Mouse (Mus musculus) lung, embryonic 16.5 days (tissue): ENCODE measurements at regions not wholly inside any gene's neighbourhood (a gene's known extent, or its start where the extent isn't known, plus 50 kb on each side); places are given as distances from the start of the nearest gene placed in this dataset.

Source experiments
- ATAC-seq: fragments of 200-750 bp; cut with Nextera tagmentation; 2 replicates; pipeline ENCODE4 v1.8.0; 2017; ENCODE audit warnings: low read depth, mild to moderate bottlenecking, moderate library complexity
- H3K27ac ChIP-seq: fragments of 300-500 bp; sonication (generic); 2 replicates; pipeline ENCODE4 v1.5.1; 2014; ENCODE audit warnings: mild to moderate bottlenecking, control low read depth, low read length
- H3K27me3 ChIP-seq: fragments of 300-500 bp; sonication (generic); 2 replicates; pipeline ENCODE4 v1.6.1; 2014; ENCODE audit warnings: low read depth, low read length, mixed read lengths; ENCODE audit not compliant: control insufficient read depth, insufficient read depth
- H3K36me3 ChIP-seq: fragments of 300-500 bp; sonication (generic); 2 replicates; pipeline ENCODE4 v1.6.1; 2014; ENCODE audit warnings: low read length; ENCODE audit not compliant: control insufficient read depth, insufficient read depth
- H3K4me1 ChIP-seq: fragments of 300-500 bp; sonication (generic); replicated peaks from 2 replicates; pipeline ENCODE4 v1.6.1; 2014; ENCODE audit warnings: low read length, mixed read lengths; ENCODE audit not compliant: control insufficient read depth, insufficient read depth
- H3K4me2 ChIP-seq: fragments of 300-500 bp; sonication (generic); 2 replicates; pipeline ENCODE4 v1.6.1; 2014; ENCODE audit warnings: low read depth, low read length, control low read depth
- H3K4me3 ChIP-seq: fragments of 300-500 bp; sonication (generic); 2 replicates; pipeline ENCODE4 v1.5.1; 2014; ENCODE audit warnings: mild to moderate bottlenecking, low read length, control low read depth
- H3K9ac ChIP-seq: fragments of 300-500 bp; sonication (generic); 2 replicates; pipeline ENCODE4 v1.6.1; 2014; ENCODE audit warnings: low read length, control low read depth
- H3K9me3 ChIP-seq: fragments of 300-500 bp; sonication (generic); 2 replicates; pipeline ENCODE4 v1.6.1; 2016; ENCODE audit warnings: low read length; ENCODE audit not compliant: control insufficient read depth
- WGBS: fragments of 180-500 bp; shearing (Covaris S2); extraction: QIAGEN DNeasy Blood & Tissue Kit; methylation state at CpG from one replicate; pipeline ENCODE4 v1.1.7; 2014; 5-methylcytosine and 5-hydroxymethylcytosine counted together

- Histone ChIP-seq H3K27me3 (no peaks in the 10 kb centered on the region), H3K27ac (no peak overlapping the region), H3K9me3 (no peaks in the 10 kb centered on the region), H3K4me3 (no peak overlapping the region), H3K36me3 (no peaks in the 10 kb centered on the region), H3K4me2 (no peak overlapping the region), H3K4me1 (no peaks in the 10 kb centered on the region), H3K9ac (no peak overlapping the region)
- no peak for ATAC-seq
- 72% methylated on average over 8 of the region's 8 CpGs for WGBS
These were observed 71.9 kb upstream of the Myo10 start for GRCm38 (mm10) chr15:25550269-25551054.

GRCm38 (mm10) chr15:25554945-25555344 lies 67.4 kb upstream of the Myo10 start:
- H3K36me3 ChIP-seq: no peaks in the 10 kb centered on the region
- ATAC-seq: no peak
- H3K4me3 ChIP-seq: no peak overlapping the region
- H3K9ac ChIP-seq: no peak overlapping the region
- no peak overlapping the region for H3K4me2 ChIP-seq
- H3K27ac ChIP-seq: no peak overlapping the region
- no peaks in the 10 kb centered on the region for H3K9me3 ChIP-seq
- H3K4me1 ChIP-seq: no peaks in the 10 kb centered on the region; the same call in 1 of the 2 replicates
- H3K27me3 ChIP-seq: no peaks in the 10 kb centered on the region
- WGBS: 81% methylated on average over 10 of the region's 10 CpGs

- H3K27me3 ChIP-seq: no peaks in the 10 kb centered on the region
- H3K27ac ChIP-seq: no peak overlapping the region
- no peak overlapping the region for H3K9ac ChIP-seq
- H3K4me3 ChIP-seq: no peak overlapping the region
- no peaks in the 10 kb centered on the region for H3K9me3 ChIP-seq
- ATAC-seq: no peak
- H3K4me2 ChIP-seq: no peak overlapping the region
- H3K4me1 ChIP-seq: no peaks in the 10 kb centered on the region; the same call in 1 of the 2 replicates
- 45% methylated on average over 2 of the region's 2 CpGs for WGBS
- no peaks in the 10 kb centered on the region for H3K36me3 ChIP-seq
These were observed 66.5 kb upstream of the Myo10 start for GRCm38 (mm10) chr15:25555852-25556251.

GRCm38 (mm10) chr15:25557566-25557965 lies 64.8 kb upstream of the Myo10 start:
- Histone ChIP-seq H3K27ac (no peak overlapping the region), H3K4me1 (no peaks in the 10 kb centered on the region; the same call in 1 of the 2 replicates), H3K9me3 (no peaks in the 10 kb centered on the region), H3K27me3 (no peaks in the 10 kb centered on the region), H3K36me3 (no peaks in the 10 kb centered on the region), H3K4me2 (no peak overlapping the region), H3K4me3 (no peak overlapping the region), H3K9ac (no peak overlapping the region)
- ATAC-seq: peak; percentile 72
- WGBS: 28% methylated on average over 8 of the region's 8 CpGs

GRCm38 (mm10) chr15:25558240-25558639 lies 64.1 kb upstream of the Myo10 start:
- WGBS: 61% methylated on average over 7 of the region's 7 CpGs
- Histone ChIP-seq H3K4me2 (no peak overlapping the region), H3K27me3 (no peaks in the 10 kb centered on the region), H3K4me3 (no peak overlapping the region), H3K27ac (no peak overlapping the region), H3K9me3 (no peaks in the 10 kb centered on the region), H3K36me3 (no peaks in the 10 kb centered on the region), H3K4me1 (no peaks in the 10 kb centered on the region; the same call in 1 of the 2 replicates), H3K9ac (no peak overlapping the region)
- ATAC-seq: peak; percentile 67

- no peak overlapping the region for H3K9ac ChIP-seq
- H3K27me3 ChIP-seq: no peaks in the 10 kb centered on the region; the same call in 1 of the 2 replicates
- WGBS: 68% methylated on average over 7 of the region's 7 CpGs
- no peak overlapping the region for H3K4me3 ChIP-seq
- no peaks in the 10 kb centered on the region for H3K4me1 ChIP-seq
- no peaks in the 10 kb centered on the region for H3K36me3 ChIP-seq
- no peak overlapping the region for H3K27ac ChIP-seq
- H3K4me2 ChIP-seq: no peak overlapping the region
- H3K9me3 ChIP-seq: no peaks in the 10 kb centered on the region
- no peak for ATAC-seq
These were observed 58.7 kb upstream of the Myo10 start for GRCm38 (mm10) chr15:25563641-25564040.

GRCm38 (mm10) chr15:25572495-25572894 lies 49.8 kb upstream of the Myo10 start:
- Histone ChIP-seq H3K9me3 (no peaks in the 10 kb centered on the region), H3K36me3 (no peaks in the 10 kb centered on the region), H3K9ac (no peak overlapping the region), H3K4me2 (no peak overlapping the region), H3K4me1 (peaks cover 6% of the 10 kb centered on the region; the same call in 1 of the 2 replicates), H3K27ac (no peak overlapping the region), H3K4me3 (no peak overlapping the region), H3K27me3 (no peaks in the 10 kb centered on the region; the same call in 1 of the 2 replicates)
- ATAC-seq: no peak
- WGBS: 33% methylated on average over 6 of the region's 6 CpGs
